Mouse (Mus musculus) MEL (cell line): ENCODE data around the gene Id3. TPM values are rescaled to one million over a fixed set of nuclear protein-coding genes. Genes with fewer than 3 reads are reported as not detected.

Experiments
- DNase-seq: peaks from one replicate; pipeline ENCODE4 v3.0.0; 2011; ENCODE audit warnings: low read depth, low spot score
- H3K27ac ChIP-seq: 2 replicates; pipeline ENCODE4 v1.5.1; 2012; ENCODE audit warnings: low read depth, mild to moderate bottlenecking, control low read depth, low read length, moderate library complexity; ENCODE audit not compliant: control insufficient read depth
- H3K27me3 ChIP-seq, 2 experiments: fragments of 150-350 bp in 1 of 2; sonication (generic) in 1 of 2; 2 replicates each; pipeline ENCODE4 v1.6.1; 2012; ENCODE audit warnings: low read length in 2 of 2, mild to moderate bottlenecking in 2 of 2, improper control_type of control experiment in 1 of 2, moderate library complexity in 1 of 2; ENCODE audit not compliant: insufficient read depth in 2 of 2, control insufficient read depth in 1 of 2
- H3K36me3 ChIP-seq, 2 experiments: 2 replicates each; pipeline ENCODE4 v1.6.1; 2012 to 2014; ENCODE audit warnings: low read length in 2 of 2, improper control_type of control experiment in 1 of 2, inconsistent platforms in 1 of 2, mild to moderate bottlenecking in 1 of 2; ENCODE audit not compliant: insufficient read depth in 2 of 2, control insufficient read depth in 1 of 2
- H3K4me1 ChIP-seq, 2 experiments: fragments of 150-350 bp in 1 of 2; sonication (generic) in 1 of 2; 2 replicates each; pipeline ENCODE4 v1.6.1; 2012; ENCODE audit warnings: low read length in 2 of 2, improper control_type of control experiment in 1 of 2, mild to moderate bottlenecking in 1 of 2; ENCODE audit not compliant: insufficient read depth in 2 of 2, control insufficient read depth in 1 of 2
- H3K4me3 ChIP-seq, 2 experiments: fragments of 150-350 bp in 1 of 2; sonication (generic) in 1 of 2; 2 replicates each; pipeline ENCODE4 v1.5.1; 2012; ENCODE audit warnings: low read depth in 2 of 2, low read length in 2 of 2, mild to moderate bottlenecking in 2 of 2, moderate library complexity in 2 of 2, control low read depth in 1 of 2, improper control_type of control experiment in 1 of 2; ENCODE audit not compliant: control insufficient read depth in 1 of 2, insufficient read depth in 1 of 2
- H3K79me2 ChIP-seq: 2 replicates; pipeline ENCODE4 v1.6.1; 2012; ENCODE audit warnings: mild to moderate bottlenecking, low read length, moderate library complexity; ENCODE audit not compliant: control insufficient read depth, poor library complexity, insufficient read depth
- H3K9ac ChIP-seq: 2 replicates; pipeline ENCODE4 v1.6.1; 2012; ENCODE audit warnings: low read depth, mild to moderate bottlenecking, control low read depth, low read length, moderate library complexity; ENCODE audit not compliant: control insufficient read depth, poor library complexity, severe bottlenecking
- H3K9me3 ChIP-seq: fragments of 150-350 bp; sonication (generic); replicated peaks from 2 replicates; pipeline ENCODE4 v1.6.1; 2012; ENCODE audit warnings: mild to moderate bottlenecking, low read length, improper control_type of control experiment, moderate library complexity; ENCODE audit not compliant: insufficient read depth
- BHLHE40 ChIP-seq: IDR thresholded peaks from 2 replicates; pipeline ENCODE4 v1.6.1; 2012; ENCODE audit warnings: low read depth, mild to moderate bottlenecking, inconsistent platforms, low read length, improper control_type of control experiment, borderline replicate concordance
- CHD2 ChIP-seq: IDR thresholded peaks from 2 replicates; pipeline ENCODE4 v1.6.1; 2011; ENCODE audit warnings: low read length, improper control_type of control experiment
- CTCF ChIP-seq, 3 experiments: IDR thresholded peaks in 2 of 3; conservative IDR thresholded peaks in 1 of 3; 2 replicates each; pipeline ENCODE4 v1.5.1; 2011 to 2012; ENCODE audit warnings: low read length in 3 of 3, low read depth in 2 of 3, mild to moderate bottlenecking in 2 of 3, improper control_type of control experiment in 1 of 3, inconsistent platforms in 1 of 3, mixed read lengths in 1 of 3, moderate library complexity in 1 of 3; ENCODE audit not compliant: control insufficient read depth in 1 of 3, insufficient read depth in 1 of 3, poor library complexity in 1 of 3, severe bottlenecking in 1 of 3
- EP300 ChIP-seq, 2 experiments: IDR thresholded peaks; 2 replicates each; pipeline ENCODE4 v1.6.1; 2011; ENCODE audit warnings: improper control_type of control experiment in 2 of 2, low read length in 2 of 2, low read depth in 1 of 2, mild to moderate bottlenecking in 1 of 2
- ETS1 ChIP-seq: IDR thresholded peaks from 2 replicates; pipeline ENCODE4 v1.6.1; 2012; ENCODE audit warnings: low read depth, mild to moderate bottlenecking, inconsistent platforms, low read length, improper control_type of control experiment, moderate library complexity
- GATA1 ChIP-seq: IDR thresholded peaks from 2 replicates; pipeline ENCODE4 v1.6.1; 2011; ENCODE audit warnings: low read depth, low read length, improper control_type of control experiment
- HCFC1 ChIP-seq: IDR thresholded peaks from 2 replicates; pipeline ENCODE4 v1.6.1; 2012; ENCODE audit warnings: low read depth, mild to moderate bottlenecking, inconsistent platforms, low read length, improper control_type of control experiment, moderate library complexity
- JUND ChIP-seq: IDR thresholded peaks from 2 replicates; pipeline ENCODE4 v1.6.1; 2011; ENCODE audit warnings: low read depth, mild to moderate bottlenecking, improper control_type of control experiment, low read length
- MAZ ChIP-seq: IDR thresholded peaks from 2 replicates; pipeline ENCODE4 v1.6.1; 2012; ENCODE audit warnings: low read depth, mild to moderate bottlenecking, inconsistent platforms, low read length, improper control_type of control experiment
- MEF2A ChIP-seq: IDR thresholded peaks from 2 replicates; pipeline ENCODE4 v1.6.1; 2014; ENCODE audit warnings: low read depth, mild to moderate bottlenecking, inconsistent platforms, low read length, improper control_type of control experiment; ENCODE audit not compliant: poor library complexity, insufficient replicate concordance, severe bottlenecking; ENCODE audit errors: extremely low read depth
- MYC ChIP-seq: IDR thresholded peaks from 2 replicates; pipeline ENCODE4 v1.6.1; 2011; ENCODE audit warnings: low read depth, mild to moderate bottlenecking, low read length, improper control_type of control experiment, moderate library complexity
- POLR2A ChIP-seq, 2 experiments: IDR thresholded peaks; 2 replicates each; pipeline ENCODE4 v1.6.1; 2011 to 2012; ENCODE audit warnings: low read length in 2 of 2, mild to moderate bottlenecking in 2 of 2, control low read depth in 1 of 2, improper control_type of control experiment in 1 of 2, low read depth in 1 of 2, moderate library complexity in 1 of 2; ENCODE audit not compliant: control insufficient read depth in 1 of 2, insufficient read depth in 1 of 2, poor library complexity in 1 of 2
- RAD21 ChIP-seq: IDR thresholded peaks from 2 replicates; pipeline ENCODE4 v1.6.1; 2011; ENCODE audit warnings: mild to moderate bottlenecking, low read depth, low read length, improper control_type of control experiment
- SIN3A ChIP-seq: IDR thresholded peaks from 2 replicates; pipeline ENCODE4 v1.6.1; 2012; ENCODE audit warnings: low read length, improper control_type of control experiment, inconsistent platforms
- SMC3 ChIP-seq: IDR thresholded peaks from 2 replicates; pipeline ENCODE4 v1.6.1; 2011; ENCODE audit warnings: low read depth, low read length, improper control_type of control experiment
- TAL1 ChIP-seq: IDR thresholded peaks from 2 replicates; pipeline ENCODE4 v1.6.1; 2012; ENCODE audit warnings: mild to moderate bottlenecking, inconsistent platforms, low read length, moderate library complexity, mixed read lengths
- TBP ChIP-seq: IDR thresholded peaks from 2 replicates; pipeline ENCODE4 v1.8.0; 2011; ENCODE audit warnings: low read depth, low read length, improper control_type of control experiment
- UBTF ChIP-seq: IDR thresholded peaks from 2 replicates; pipeline ENCODE4 v1.6.1; 2012; ENCODE audit warnings: low read depth, mild to moderate bottlenecking, inconsistent platforms, low read length, improper control_type of control experiment, moderate library complexity, borderline replicate concordance; ENCODE audit not compliant: insufficient read depth
- USF1 ChIP-seq: IDR thresholded peaks from 2 replicates; pipeline ENCODE4 v1.6.1; 2014; ENCODE audit warnings: low read depth, mild to moderate bottlenecking, inconsistent platforms, low read length, improper control_type of control experiment, moderate library complexity
- ZC3H11A ChIP-seq: IDR thresholded peaks from 2 replicates; pipeline ENCODE4 v1.6.1; 2012; ENCODE audit warnings: low read depth, mild to moderate bottlenecking, inconsistent platforms, low read length, improper control_type of control experiment
- ZMIZ1 ChIP-seq: IDR thresholded peaks from 2 replicates; pipeline ENCODE4 v1.6.1; 2012; ENCODE audit warnings: low read depth, mild to moderate bottlenecking, inconsistent platforms, low read length, improper control_type of control experiment, moderate library complexity
- ZNF384 ChIP-seq: IDR thresholded peaks from 2 replicates; pipeline ENCODE4 v1.6.1; 2012; ENCODE audit warnings: low read depth, mild to moderate bottlenecking, inconsistent platforms, low read length, improper control_type of control experiment
- polyA plus RNA-seq, 2 experiments: library from polyadenylated mRNA; stranded (reverse) in 1 of 2; unstranded in 1 of 2; fragments of >175 nt in 1 of 2; fragments of >200 nt in 1 of 2; gene quantifications; 2 replicates each; pipeline versions ENCODE4 v1.2.1 to v1.2.4; 2012; ENCODE audit warnings: low replicate concordance in 2 of 2, low read depth in 1 of 2; ENCODE audit not compliant: insufficient read length in 2 of 2, insufficient read depth in 1 of 2, missing spikeins in 1 of 2
- total RNA-seq: library from RNA; depleted of rRNA; stranded (reverse); fragments of 300-350 nt; gene quantifications from 2 replicates; pipeline ENCODE4 v1.2.3, GENCODE M21; 2012

The Id3 gene
- total and polyA plus RNA-seq, 3 experiments, result 0.17 to 0.27 TPM; not detected in 1

- Histone ChIP-seq H3K27ac (no peak overlapping the region), H3K4me3 (no peak overlapping the region), H3K4me1 (peaks cover 2 to 5% of the 10 kb centered on the region in 2 experiments; a peak in 2 of 4 replicates), H3K27me3 (peaks cover 6 to 7% of the 10 kb centered on the region in 2 experiments)
- peak; percentile 78 for DNase-seq
- peak; percentile 75 for TF ChIP-seq RAD21
- TF ChIP-seq ZC3H11A, result peak; percentile 65
- no peak for TF ChIP-seq ETS1
- TF ChIP-seq USF1, result no peak
- TF ChIP-seq CTCF (IDR thresholded peaks at IDR 0.05 in 2 of 3, conservative IDR thresholded peaks at IDR 0.05 in 1 of 3; ENCODE audit: control insufficient read depth in 1 of 3, insufficient read depth in 1 of 3, low read depth in 2 of 3, low read length in 3 of 3, poor library complexity in 1 of 3, severe bottlenecking in 1 of 3), result peak; percentile 73 to 93 (median 84)
- TF ChIP-seq SMC3, result peak; percentile 80
- no peak for TF ChIP-seq UBTF
- no peak for TF ChIP-seq ZMIZ1
- TF ChIP-seq HCFC1, result no peak
- TF ChIP-seq MYC, result no peak
- peak; percentile 72 for TF ChIP-seq ZNF384
- no peak for TF ChIP-seq SIN3A
- no peak for TF ChIP-seq JUND
- TF ChIP-seq GATA1, result peak; percentile 32; the same call in 1 of the 2 replicates
- TF ChIP-seq TAL1, result no peak
- TF ChIP-seq, all 39 proteins: peak for 6
- H3K9me3 ChIP-seq, result no peaks in the 10 kb centered on the region
- H3K79me2 ChIP-seq, result no peaks in the 10 kb centered on the region
- H3K9ac ChIP-seq, result no peak overlapping the region
- peaks cover 0 to 5% of the 10 kb centered on the region in 2 experiments; a peak in 1 of 4 replicates for H3K36me3 ChIP-seq
Observed at GRCm38 (mm10) chr4:136149734-136150133, 6.4 kb downstream of the Id3 start.

- H3K4me1 ChIP-seq, result peaks cover 2 to 5% of the 10 kb centered on the region in 2 experiments; a peak in 2 of 4 replicates
- H3K4me3 ChIP-seq, result no peak overlapping the region
- H3K9ac ChIP-seq, result no peak overlapping the region
- no peaks in the 10 kb centered on the region for H3K79me2 ChIP-seq
- peaks cover 3 to 5% of the 10 kb centered on the region in 2 experiments for H3K27me3 ChIP-seq
- DNase-seq, result no peak
- H3K27ac ChIP-seq, result no peak overlapping the region
- peaks cover 0 to 5% of the 10 kb centered on the region in 2 experiments; a peak in 1 of 4 replicates for H3K36me3 ChIP-seq
- TF ChIP-seq ZC3H11A, result no peak
- TF ChIP-seq BHLHE40, result no peak
- TF ChIP-seq TAL1, result no peak
- no peak for TF ChIP-seq POLR2A (IDR thresholded peaks at IDR 0.05; ENCODE audit: control insufficient read depth in 1 of 2, insufficient read depth in 1 of 2, low read depth in 1 of 2, low read length in 2 of 2, poor library complexity in 1 of 2)
- TF ChIP-seq CHD2, result no peak
- no peak for TF ChIP-seq EP300 (IDR thresholded peaks at IDR 0.05; ENCODE audit: low read depth in 1 of 2, low read length in 2 of 2)
- TF ChIP-seq MEF2A, result no peak
- no peak for TF ChIP-seq MAZ
- no peak for TF ChIP-seq SIN3A
- no peak for TF ChIP-seq TBP
- H3K9me3 ChIP-seq, result no peaks in the 10 kb centered on the region
Observed at GRCm38 (mm10) chr4:136150596-136150995, 7.3 kb downstream of the Id3 start.
